Mouse (Mus musculus) olfactory bulb, adult 2 months (tissue): ENCODE results near the gene Lrrc4c. TPM values are rescaled to one million over a fixed set of nuclear protein-coding genes. Genes with fewer than 3 reads are reported as not detected.

Experiments used
- H3K27ac ChIP-seq: fragments of 200-500 bp; 2 replicates; pipeline ENCODE4 v1.5.1; 2012; ENCODE audit warnings: low read depth, low read length; ENCODE audit not compliant: insufficient read depth
- H3K4me1 ChIP-seq: fragments of 200-500 bp; 2 replicates; pipeline ENCODE4 v1.6.1; 2012; ENCODE audit warnings: low read length; ENCODE audit not compliant: control insufficient read depth, insufficient read depth
- H3K4me3 ChIP-seq: fragments of 200-500 bp; 2 replicates; pipeline ENCODE4 v1.5.1; 2012; ENCODE audit warnings: mild to moderate bottlenecking, low read depth, low read length, moderate library complexity; ENCODE audit not compliant: insufficient read depth
- CTCF ChIP-seq: fragments of 200-500 bp; IDR thresholded peaks from 2 replicates; pipeline ENCODE4 v1.5.1; 2012; ENCODE audit warnings: low read depth, mild to moderate bottlenecking, low read length, moderate library complexity; ENCODE audit not compliant: insufficient read depth
- POLR2A ChIP-seq: fragments of 200-500 bp; IDR thresholded peaks from 2 replicates; pipeline ENCODE4 v1.6.1; 2012; ENCODE audit warnings: mild to moderate bottlenecking, low read depth, low read length, moderate library complexity; ENCODE audit not compliant: insufficient read depth
- WGBS: fragments of 180-500 bp; shearing (Covaris S2); methylation state at CpG from one replicate; pipeline ENCODE4 v1.1.7; 2018; 5-methylcytosine and 5-hydroxymethylcytosine counted together
- polyA plus RNA-seq: library from polyadenylated mRNA; stranded (reverse); fragments of >200 nt; gene quantifications from 2 replicates; pipeline ENCODE4 v1.2.4, GENCODE M21; 2012; ENCODE audit warnings: low replicate concordance; ENCODE audit not compliant: missing spikeins, insufficient read depth, insufficient read length

The Lrrc4c gene
- polyA plus RNA-seq, result not detected in 2 replicates

GRCm38 (mm10) chr2:96317387-96318299 lies at the start of gene Lrrc4c:
Lrrc4c (plus strand) TSS chr2:96318169.
- no peak for TF ChIP-seq CTCF
- TF ChIP-seq POLR2A, result no peak
- 3% methylated on average over 18 of the region's 18 CpGs for WGBS
- Histone ChIP-seq H3K27ac (peak within 1 kb of the TSS; percentile 33), H3K4me3 (peak within 1 kb of the TSS; percentile 51), H3K4me1 (0 out of 2 replicates have a peak, but pooled peaks cover 2% of the 10 kb centered on the region)

DNA sequence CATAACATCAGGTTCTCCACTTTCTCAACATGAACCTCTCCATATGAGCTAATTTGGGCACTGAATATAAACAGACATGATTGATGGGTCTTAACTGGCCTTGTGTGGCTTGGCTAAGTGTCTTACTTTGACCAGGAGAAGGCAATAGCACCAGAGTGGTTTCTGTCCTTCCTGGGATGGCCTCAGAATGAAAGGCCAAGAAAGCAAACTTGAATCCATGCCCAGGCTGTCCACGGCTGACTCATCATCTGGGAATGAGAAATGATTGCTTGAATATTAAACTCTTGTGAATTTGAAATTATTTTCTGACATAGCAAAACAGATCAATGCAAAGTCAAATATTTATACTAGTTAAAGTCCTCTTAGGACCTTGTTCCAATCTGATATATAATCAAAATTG lies 42.9 kb upstream of the Lrrc4c start:
- H3K27ac ChIP-seq, result no peak overlapping the region
- 97% methylated on average over 1 of the region's 1 CpGs for WGBS
- TF ChIP-seq CTCF (no peak), POLR2A (no peak)
- no peaks in the 10 kb centered on the region for H3K4me1 ChIP-seq
- H3K4me3 ChIP-seq, result no peak overlapping the region

- no peak overlapping the region for H3K4me3 ChIP-seq
- 75% methylated on average over 5 of the region's 5 CpGs for WGBS
- TF ChIP-seq CTCF (no peak), POLR2A (no peak)
- no peak overlapping the region for H3K27ac ChIP-seq
- no peaks in the 10 kb centered on the region for H3K4me1 ChIP-seq
Observed at GRCm38 (mm10) chr2:96282926-96283325, 35.0 kb upstream of the Lrrc4c start.

DNA sequence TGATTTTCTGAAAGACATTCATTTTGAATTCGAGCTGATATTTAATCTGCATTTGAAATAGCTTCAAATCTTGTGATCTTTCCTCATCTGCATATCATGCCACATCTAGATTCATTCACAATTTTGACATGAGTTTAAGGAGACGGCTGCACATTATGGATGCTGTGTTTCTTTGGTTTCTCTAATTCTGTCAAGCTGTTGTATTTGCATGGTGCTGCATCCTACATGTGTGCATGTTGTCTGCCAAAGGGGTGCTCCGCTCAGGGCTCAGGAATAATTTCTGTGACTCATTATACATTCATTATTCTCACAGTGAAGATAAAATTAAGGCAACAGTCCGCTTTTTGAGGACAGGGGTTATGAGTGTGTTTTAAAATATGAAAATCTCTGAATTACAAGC lies 30.5 kb upstream of the Lrrc4c start:
- WGBS, result 71% methylated on average over 4 of the region's 4 CpGs
- Histone ChIP-seq H3K27ac (no peak overlapping the region), H3K4me3 (no peak overlapping the region), H3K4me1 (no peaks in the 10 kb centered on the region)
- no peak for TF ChIP-seq POLR2A
- TF ChIP-seq CTCF, result no peak

DNA sequence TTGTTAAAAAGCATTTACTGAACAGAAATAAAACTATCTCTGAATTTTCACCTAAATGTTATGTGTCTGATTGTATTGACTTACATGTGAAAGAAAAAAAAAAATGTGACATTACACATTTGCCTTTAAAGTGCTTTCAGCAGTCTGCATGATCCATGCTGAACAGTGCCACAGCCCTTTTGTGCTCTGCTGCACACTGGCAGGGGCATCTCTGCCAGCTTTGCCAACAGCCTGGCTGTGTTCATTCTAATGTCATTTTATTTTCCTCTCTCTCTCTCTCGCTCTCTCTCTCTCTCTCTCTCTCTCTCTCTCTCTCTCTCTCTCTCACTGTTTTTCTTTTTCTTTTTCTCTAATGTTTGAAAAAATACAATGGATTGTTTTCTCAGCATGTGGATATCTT lies 27.4 kb upstream of the Lrrc4c start:
- H3K4me1 ChIP-seq, result no peaks in the 10 kb centered on the region
- TF ChIP-seq CTCF, result no peak
- no peak for TF ChIP-seq POLR2A
- no peak overlapping the region for H3K4me3 ChIP-seq
- WGBS, result 20% methylated on average over 1 of the region's 1 CpGs
- no peak overlapping the region for H3K27ac ChIP-seq

- 0 out of 2 replicates have a peak, but pooled peaks cover 2% of the 10 kb centered on the region for H3K4me1 ChIP-seq
- H3K4me3 ChIP-seq, result no peak overlapping the region
- WGBS, result 18% methylated on average over 5 of the region's 5 CpGs
- TF ChIP-seq POLR2A (no peak), CTCF (no peak)
- H3K27ac ChIP-seq, result no peak overlapping the region
Observed at GRCm38 (mm10) chr2:96315034-96315433, 2.9 kb upstream of the Lrrc4c start.

DNA sequence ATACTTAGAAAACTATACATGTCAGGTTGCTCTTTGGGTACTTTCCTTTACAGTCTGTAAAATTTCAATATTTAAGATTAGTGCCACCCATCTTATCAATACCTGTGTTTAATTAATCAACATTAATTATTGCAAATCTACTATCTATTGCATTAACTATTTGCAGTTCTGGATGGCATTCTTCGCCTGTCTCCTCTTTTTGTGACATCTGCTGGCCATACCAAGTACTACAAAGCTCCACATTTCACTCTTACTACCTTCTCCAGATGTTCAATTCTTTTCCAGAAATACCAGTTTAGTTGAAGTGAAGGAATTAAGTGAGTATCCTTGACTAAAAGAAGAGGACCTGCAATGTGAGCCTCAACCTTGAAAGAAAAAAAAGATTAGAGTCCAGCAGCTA lies 1.4 kb upstream of the Lrrc4c start:
- Histone ChIP-seq H3K27ac (no peak overlapping the region), H3K4me1 (0 out of 2 replicates have a peak, but pooled peaks cover 2% of the 10 kb centered on the region), H3K4me3 (no peak overlapping the region)
- TF ChIP-seq CTCF (no peak), POLR2A (no peak)
- 44% methylated on average over 1 of the region's 1 CpGs for WGBS

GRCm38 (mm10) chr2:96318556-96318955 lies 587 bp downstream of the Lrrc4c start:
- H3K27ac ChIP-seq, result no peak overlapping the region

GRCm38 (mm10) chr2:96319201-96319600 lies 1.2 kb downstream of the Lrrc4c start:
- TF ChIP-seq POLR2A (no peak), CTCF (no peak)
- no peak overlapping the region for H3K27ac ChIP-seq
- H3K4me1 ChIP-seq, result 0 out of 2 replicates have a peak, but pooled peaks cover 2% of the 10 kb centered on the region
- peak overlapping the region; percentile 49 for H3K4me3 ChIP-seq
- WGBS, result 2% methylated on average over 8 of the region's 8 CpGs

More at GRCm38 (mm10) chr2:96318556-96318955, 587 bp downstream of the Lrrc4c start:
- WGBS, result 6% methylated on average over 7 of the region's 7 CpGs
- H3K4me3 ChIP-seq, result no peak overlapping the region
- 0 out of 2 replicates have a peak, but pooled peaks cover 2% of the 10 kb centered on the region for H3K4me1 ChIP-seq
- no peak for TF ChIP-seq POLR2A
- TF ChIP-seq CTCF, result no peak
